Mouse (Mus musculus): ENCODE data around the gene Dlg2.

DNA sequence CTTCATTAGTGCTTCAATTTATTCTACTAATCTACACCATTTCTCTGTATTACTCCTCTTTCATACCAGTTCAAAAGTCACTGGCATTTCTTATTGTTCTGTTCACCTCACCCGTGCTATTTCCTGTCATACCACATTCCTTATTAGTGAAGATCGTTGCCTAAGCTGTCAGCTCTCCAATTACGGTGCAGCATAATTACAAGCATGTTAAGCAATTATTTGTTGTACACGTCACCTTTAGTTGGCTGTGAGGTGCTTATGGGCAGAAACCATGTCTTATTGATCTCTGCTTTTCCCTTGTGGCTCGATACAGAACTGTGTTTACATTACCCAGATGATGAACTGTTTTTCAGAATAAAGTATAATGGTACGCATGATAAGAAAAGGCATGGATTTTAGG, 174.7 kb downstream of the Dlg2 start:
- TF ChIP-seq CTCF (IDR thresholded peaks at IDR 0.05; ENCODE audit: borderline replicate concordance, extremely low read depth, insufficient read depth, insufficient read length), result no peak
- TF ChIP-seq POLR2A (IDR thresholded peaks at IDR 0.05; ENCODE audit: borderline replicate concordance, extremely low read depth, insufficient read depth, insufficient read length, poor library complexity, severe bottlenecking), result no peak

Measured in brain, embryonic 14.5 days (tissue).